Comparison of ENCODE assay signal across 20 mouse cellular contexts in the genomic region with DNA sequence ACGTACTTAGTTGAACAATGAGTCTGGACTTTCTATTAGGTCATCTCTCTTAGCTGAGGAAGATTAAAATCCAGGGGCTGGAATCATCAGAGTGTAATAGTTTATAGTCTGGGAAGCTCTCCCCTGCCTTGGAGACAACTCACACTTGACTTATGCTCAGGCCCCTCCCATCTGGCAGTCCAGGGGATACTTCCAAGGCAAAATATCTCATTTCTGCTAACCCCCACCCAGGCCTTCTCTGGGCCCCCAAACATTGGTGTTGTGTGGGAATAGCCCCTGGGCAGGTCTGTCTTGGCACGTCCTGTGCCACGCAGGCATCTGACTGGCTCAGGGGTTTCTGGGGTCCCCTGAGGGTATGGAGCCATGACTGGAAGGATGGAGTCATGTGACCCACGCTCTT.
DNase-seq lines count a peak whose midpoint lies in the region; ATAC-seq and TF ChIP-seq lines count a peak whose summit lies in the region.
"Had no signal": no experiment of that assay in that cellular context is flagged by ENCODE, and none has a peak within 500 bp of the region (broad histone marks: within the 10 kb centered on the region; RNA-seq: fewer than 3 reads in every experiment).

No protein-coding gene starts in this region.

- H3K4me3 ChIP-seq in gastrocnemius, adult 2 months = no peak overlapping the region
- H3K4me3 ChIP-seq in hindbrain, embryonic 10.5 days = no peak overlapping the region
- no peak overlapping the region for H3K4me3 ChIP-seq in hindbrain, embryonic 13.5 days
- no peak overlapping the region for H3K4me3 ChIP-seq in midbrain, embryonic 10.5 days
- H3K4me3 ChIP-seq in midbrain, postnatal 0 days (ENCODE audit: low read depth, low read length) = no peak overlapping the region
- H3K4me3 ChIP-seq: forebrain, embryonic 12.5 days; stomach, embryonic 15.5 days had no signal

- no peak overlapping the region for H3K9ac ChIP-seq in hindbrain, embryonic 13.5 days
- H3K9ac ChIP-seq in midbrain, postnatal 0 days (replicated peaks; ENCODE audit: low read length, poor library complexity, severe bottlenecking) = no peak overlapping the region
- H3K9ac ChIP-seq: forebrain, embryonic 12.5 days; liver, postnatal 0 days; stomach, embryonic 15.5 days had no signal

- DNase-seq in gastrocnemius, adult 2 months = peak; percentile 34
- DNase-seq in gastrocnemius, postnatal 14 days = no peak
- no peak for DNase-seq in hindbrain, embryonic 10.5 days (ENCODE audit: low spot score)
- DNase-seq in midbrain, embryonic 10.5 days (ENCODE audit: low spot score) = no peak
- DNase-seq in midbrain, postnatal 0 days (ENCODE audit: low spot score) = no peak
- DNase-seq in MN1 (ENCODE audit: low spot score) = no peak
- DNase-seq: adrenal gland, postnatal 36 days; cerebellum, postnatal 10 days; gastrocnemius, postnatal 10 days; left cerebral cortex, postnatal 4 days; liver, postnatal 0 days; thymus, adult 2 months had no signal

- no peak overlapping the region for H3K4me2 ChIP-seq in hindbrain, embryonic 13.5 days
- no peak overlapping the region for H3K4me2 ChIP-seq in midbrain, postnatal 0 days (ENCODE audit: low read depth, low read length, poor library complexity, severe bottlenecking)
- H3K4me2 ChIP-seq: forebrain, embryonic 12.5 days; liver, embryonic 11.5 days; stomach, embryonic 15.5 days had no signal

- no peaks in the 10 kb centered on the region for H3K27me3 ChIP-seq in hindbrain, embryonic 10.5 days (ENCODE audit: insufficient read depth, poor library complexity, severe bottlenecking)
- no peaks in the 10 kb centered on the region for H3K27me3 ChIP-seq in hindbrain, embryonic 13.5 days
- no peaks in the 10 kb centered on the region; the same call in 1 of the 2 replicates for H3K27me3 ChIP-seq in midbrain, embryonic 10.5 days (ENCODE audit: low read depth, poor library complexity, severe bottlenecking)
- H3K27me3 ChIP-seq in midbrain, postnatal 0 days (ENCODE audit: insufficient read depth, low read length) = no peaks in the 10 kb centered on the region
- H3K27me3 ChIP-seq: forebrain, embryonic 12.5 days; Patski; stomach, embryonic 15.5 days had no signal

- ATAC-seq in hindbrain, embryonic 13.5 days (ENCODE audit: low FRiP score) = no peak
- no peak for ATAC-seq in midbrain, postnatal 0 days (ENCODE audit: low FRiP score)
- ATAC-seq: liver, postnatal 0 days; midbrain, embryonic 16.5 days; Patski had no signal

- 85% methylated on average over 4 of the region's 4 CpGs for WGBS in hindbrain, embryonic 10.5 days
- WGBS in hindbrain, embryonic 13.5 days = 81% methylated on average over 4 of the region's 4 CpGs
- 91% methylated on average over 4 of the region's 4 CpGs for WGBS in midbrain, embryonic 10.5 days
- 80% methylated on average over 4 of the region's 4 CpGs for WGBS in midbrain, postnatal 0 days

- peaks cover 88% of the 10 kb centered on the region for H3K4me1 ChIP-seq in hindbrain, embryonic 10.5 days (replicated peaks)
- peaks cover 84% of the 10 kb centered on the region for H3K4me1 ChIP-seq in hindbrain, embryonic 13.5 days (replicated peaks)
- H3K4me1 ChIP-seq in midbrain, embryonic 10.5 days = peaks cover 79% of the 10 kb centered on the region
- peaks cover 29% of the 10 kb centered on the region; the same call in 1 of the 2 replicates for H3K4me1 ChIP-seq in midbrain, postnatal 0 days (ENCODE audit: insufficient read depth, low read length)

- intact Hi-C loops in gastrocnemius, adult 2 months (cut with DNase I) = no loop called here
- intact Hi-C loops in gastrocnemius, postnatal 14 days (cut with DNase I; ENCODE audit: low total_unique reads) = no loop called here

- H3K27ac ChIP-seq in gastrocnemius, adult 2 months = peak overlapping the region; percentile 48
- peak overlapping the region; percentile 70; the same call in 1 of the 2 replicates for H3K27ac ChIP-seq in hindbrain, embryonic 10.5 days
- no peak overlapping the region for H3K27ac ChIP-seq in hindbrain, embryonic 13.5 days
- H3K27ac ChIP-seq in midbrain, embryonic 10.5 days (replicated peaks) = peak overlapping the region; percentile 60; the same call in 1 of the 2 replicates
- H3K27ac ChIP-seq in midbrain, postnatal 0 days (ENCODE audit: low read depth, low read length) = no peak overlapping the region
- H3K27ac ChIP-seq: hindbrain, postnatal 0 days; macrophage; stomach, embryonic 15.5 days had no signal

- no peaks in the 10 kb centered on the region for H3K36me3 ChIP-seq in hindbrain, embryonic 10.5 days
- H3K36me3 ChIP-seq in hindbrain, embryonic 13.5 days = no peaks in the 10 kb centered on the region
- no peaks in the 10 kb centered on the region for H3K36me3 ChIP-seq in midbrain, embryonic 10.5 days
- H3K36me3 ChIP-seq in midbrain, postnatal 0 days (ENCODE audit: insufficient read depth, low read length) = no peaks in the 10 kb centered on the region
- H3K36me3 ChIP-seq: forebrain, embryonic 12.5 days; stomach, embryonic 15.5 days had no signal

- no peak for TF ChIP-seq CTCF in gastrocnemius, adult 2 months (IDR thresholded peaks at IDR 0.05)
- no peak for TF ChIP-seq CTCF in midbrain, postnatal 0 days (IDR thresholded peaks at IDR 0.05)

- H3K9me3 ChIP-seq in hindbrain, embryonic 10.5 days = no peaks in the 10 kb centered on the region
- no peaks in the 10 kb centered on the region for H3K9me3 ChIP-seq in hindbrain, embryonic 13.5 days
- H3K9me3 ChIP-seq in midbrain, embryonic 10.5 days (replicated peaks) = no peaks in the 10 kb centered on the region
- H3K9me3 ChIP-seq in midbrain, postnatal 0 days (ENCODE audit: low read length) = no peaks in the 10 kb centered on the region
- H3K9me3 ChIP-seq: forebrain, embryonic 12.5 days; stomach, embryonic 15.5 days had no signal

Comparison
In these comparisons a context has a peak if more than half of its experiments do, and no peak if none do; other contexts are left out.
1. H3K27ac ChIP-seq: peak in gastrocnemius, adult 2 months (single experiment), hindbrain, embryonic 10.5 days (single experiment) and midbrain, embryonic 10.5 days (single experiment); none in hindbrain, embryonic 13.5 days (single experiment) and midbrain, postnatal 0 days (single experiment).